Mouse (Mus musculus) lung, embryonic 15.5 days (tissue): ENCODE data around the gene Rnf223. TPM values are rescaled to one million over a fixed set of nuclear protein-coding genes. Genes with fewer than 3 reads are reported as not detected.

ENCODE experiments used
- polyA plus RNA-seq: library from polyadenylated mRNA; unstranded; fragments of >200 nt; fragmentation: Nextera tagmentation; extraction: Ambion mirVana; gene quantifications from 2 replicates; pipeline ENCODE4 v1.2.1, GENCODE M21; 2015

The Rnf223 gene
- polyA plus RNA-seq, 1 experiment from 2014 or later: 0.29 TPM

Other genes with a start within 250 kb of the Rnf223 start
- 42.9 and 44.9 TPM in 2 replicates for gene Pusl1, start 238.7 kb upstream of the Rnf223 start, polyA plus RNA-seq
- 15.1 and 17.7 TPM in 2 replicates for gene Acap3, start 238.7 kb upstream of the Rnf223 start, polyA plus RNA-seq
- 106 and 107 TPM in 2 replicates for gene Ube2j2, start 186.7 kb upstream of the Rnf223 start, polyA plus RNA-seq
- gene C1qtnf12, start 168.2 kb upstream of the Rnf223 start, polyA plus RNA-seq: 39.3 and 45.0 TPM in 2 replicates
- 16.4 and 17.0 TPM in 2 replicates for gene B3galt6, start 137.9 kb upstream of the Rnf223 start, polyA plus RNA-seq
- 156 and 162 TPM in 2 replicates for gene Sdf4, start 137.6 kb upstream of the Rnf223 start, polyA plus RNA-seq
- gene Tnfrsf4, start 116.7 kb upstream of the Rnf223 start, polyA plus RNA-seq: 0.39 and 0.42 TPM in 2 replicates
- gene Tnfrsf18, start 104.3 kb upstream of the Rnf223 start, polyA plus RNA-seq: 1.6 and 2.7 TPM in 2 replicates
- 2.9 TPM in 2 replicates for gene Ttll10, start 71.1 kb upstream of the Rnf223 start, polyA plus RNA-seq
- gene 9430015G10Rik, start 20.5 kb upstream of the Rnf223 start, polyA plus RNA-seq: 40.2 and 43.4 TPM in 2 replicates
- gene Agrn, start 67.0 kb downstream of the Rnf223 start, polyA plus RNA-seq: 75.6 and 77.0 TPM in 2 replicates
- gene Isg15, start 70.3 kb downstream of the Rnf223 start, polyA plus RNA-seq: 2.1 and 3.1 TPM in 2 replicates
- 2.7 and 3.5 TPM in 2 replicates for gene AW011738, start 72.8 kb downstream of the Rnf223 start, polyA plus RNA-seq
- 0.49 and 0.55 TPM in 2 replicates for gene Perm1, start 85.4 kb downstream of the Rnf223 start, polyA plus RNA-seq
- 19.0 and 21.1 TPM in 2 replicates for gene Plekhn1, start 104.3 kb downstream of the Rnf223 start, polyA plus RNA-seq
- 67.3 and 69.2 TPM in 2 replicates for gene Noc2l, start 105.5 kb downstream of the Rnf223 start, polyA plus RNA-seq
- 0.30 and 0.34 TPM in 2 replicates for gene Samd11, start 125.1 kb downstream of the Rnf223 start, polyA plus RNA-seq
- not detected in 2 replicates for gene Vmn2r-ps159, start 200.6 kb downstream of the Rnf223 start, polyA plus RNA-seq